Mouse (Mus musculus) embryo, embryonic 9.5 days (tissue): ENCODE data around the gene Gm21887.
"Not testable (repeated sequence)": the region's sequence is repeated elsewhere in the genome, so short reads cannot be mapped to it uniquely, and the experiment has no call there.

Experiments
- DNase-seq: peaks from one replicate; pipeline ENCODE4 v3.0.0-alpha.2; 2017; ENCODE audit errors: extremely low spot score

Gene Gm21887

DNA sequence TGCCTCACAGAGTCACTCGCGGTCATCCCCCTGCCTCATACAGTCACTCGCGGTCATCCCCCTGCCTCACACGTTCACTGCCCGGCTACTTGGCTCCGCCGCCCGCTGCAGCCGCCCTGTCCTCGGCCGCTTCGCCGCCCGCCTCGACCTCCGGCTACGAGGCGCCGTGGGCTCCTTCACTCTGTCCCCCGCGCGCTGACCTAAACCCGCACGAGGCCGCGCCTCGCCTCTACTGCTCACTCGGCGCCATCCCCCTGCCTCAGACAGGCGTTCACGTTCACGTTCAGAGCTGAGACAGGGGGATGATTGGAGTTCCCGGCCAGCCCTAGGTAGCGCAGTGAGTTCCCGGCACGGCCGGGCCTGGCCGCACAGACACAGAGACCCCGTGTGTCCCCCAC is 12.0 kb upstream of the Gm21887 start:
- not testable (repeated sequence) for DNase-seq

DNA sequence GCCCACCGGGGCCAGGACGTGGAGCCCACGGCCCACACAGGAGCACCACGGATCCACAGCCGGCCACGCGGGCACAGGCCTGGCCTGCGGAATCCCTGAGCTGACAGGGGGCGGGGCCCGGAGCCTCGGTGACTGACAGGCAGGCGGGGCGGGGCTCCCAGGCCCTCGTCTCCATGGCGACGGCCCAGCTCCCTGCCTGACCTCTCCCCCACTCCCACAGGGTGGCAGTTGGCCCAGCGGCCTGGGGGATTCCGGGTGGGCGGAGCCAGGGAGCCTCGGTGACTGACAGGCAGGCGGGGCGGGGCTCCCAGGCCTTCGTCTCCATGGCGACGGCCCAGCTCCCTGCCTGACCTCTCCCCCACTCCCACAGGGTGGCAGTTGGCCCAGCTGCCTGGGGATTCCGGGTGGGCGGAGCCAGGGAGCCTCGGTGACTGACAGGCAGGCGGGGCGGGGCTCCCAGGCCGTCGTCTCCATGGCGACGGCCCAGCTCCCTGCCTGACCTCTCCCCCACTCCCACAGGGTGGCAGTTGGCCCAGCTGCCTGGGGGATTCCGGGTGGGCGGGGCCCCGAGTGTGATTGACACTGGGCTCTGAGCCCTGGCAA is 11.5 kb upstream of the Gm21887 start:
- DNase-seq: peak; percentile 27

DNA sequence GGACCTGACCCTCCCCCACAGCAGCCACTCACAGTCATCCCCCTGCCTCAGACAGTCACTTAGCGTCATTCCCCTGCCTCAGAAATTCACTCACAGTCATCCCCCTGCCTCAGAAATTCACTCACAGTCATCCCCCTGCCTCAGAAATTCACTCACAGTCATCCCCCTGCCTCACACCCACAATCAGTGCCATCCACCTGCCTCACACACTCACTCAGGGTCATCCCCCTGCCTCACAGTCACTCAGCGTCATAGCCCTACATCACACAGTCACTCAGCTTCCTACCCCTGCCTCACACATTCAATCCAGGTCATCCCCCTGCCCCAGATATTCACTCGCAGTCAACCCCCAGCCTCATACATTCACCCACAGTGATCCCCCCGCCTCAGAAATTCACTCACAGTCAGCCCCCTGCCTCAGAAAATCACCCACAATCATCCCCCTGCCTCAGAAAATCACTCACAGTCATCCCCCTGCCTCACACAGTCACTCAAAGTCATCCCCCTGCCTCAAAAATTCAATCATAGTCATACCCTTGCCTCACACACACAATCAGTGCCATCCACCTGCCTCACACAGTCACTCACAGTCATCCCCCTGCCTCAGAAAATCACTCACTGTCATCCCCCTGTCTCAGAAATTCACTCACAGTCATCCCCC is 10.8 kb upstream of the Gm21887 start:
- DNase-seq: peak; percentile 0

DNA sequence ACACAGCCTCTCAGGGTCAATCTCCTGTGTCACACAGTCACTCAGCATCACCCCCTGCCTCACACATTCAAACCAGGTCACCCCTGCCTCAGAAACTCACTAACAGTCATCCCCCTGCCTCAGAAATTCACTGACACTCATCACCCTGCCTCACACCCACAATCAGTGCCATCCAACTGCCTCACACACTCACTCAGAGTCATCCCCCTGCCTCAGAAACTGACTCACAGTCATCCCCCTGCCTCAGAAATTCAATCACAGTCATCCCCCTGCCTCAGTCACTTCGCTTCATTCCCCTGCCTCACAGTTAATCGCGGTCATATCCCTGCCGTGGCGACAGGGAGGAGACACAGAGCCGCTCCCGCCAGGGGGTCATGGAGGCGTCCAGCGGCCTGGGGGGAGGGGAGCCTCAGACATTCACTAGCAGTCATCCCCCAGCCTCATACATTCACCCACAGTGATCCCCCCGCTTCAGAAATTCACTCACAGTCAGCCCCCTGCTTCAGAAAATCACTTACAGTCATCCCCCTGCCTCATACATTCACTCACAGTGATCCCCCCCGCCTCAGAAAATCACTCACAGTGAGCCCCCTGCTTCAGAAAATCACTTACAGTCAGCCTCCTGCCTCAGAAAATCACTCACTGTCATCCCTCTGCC is 10.1 kb upstream of the Gm21887 start:
- peak; percentile 19 for DNase-seq

DNA sequence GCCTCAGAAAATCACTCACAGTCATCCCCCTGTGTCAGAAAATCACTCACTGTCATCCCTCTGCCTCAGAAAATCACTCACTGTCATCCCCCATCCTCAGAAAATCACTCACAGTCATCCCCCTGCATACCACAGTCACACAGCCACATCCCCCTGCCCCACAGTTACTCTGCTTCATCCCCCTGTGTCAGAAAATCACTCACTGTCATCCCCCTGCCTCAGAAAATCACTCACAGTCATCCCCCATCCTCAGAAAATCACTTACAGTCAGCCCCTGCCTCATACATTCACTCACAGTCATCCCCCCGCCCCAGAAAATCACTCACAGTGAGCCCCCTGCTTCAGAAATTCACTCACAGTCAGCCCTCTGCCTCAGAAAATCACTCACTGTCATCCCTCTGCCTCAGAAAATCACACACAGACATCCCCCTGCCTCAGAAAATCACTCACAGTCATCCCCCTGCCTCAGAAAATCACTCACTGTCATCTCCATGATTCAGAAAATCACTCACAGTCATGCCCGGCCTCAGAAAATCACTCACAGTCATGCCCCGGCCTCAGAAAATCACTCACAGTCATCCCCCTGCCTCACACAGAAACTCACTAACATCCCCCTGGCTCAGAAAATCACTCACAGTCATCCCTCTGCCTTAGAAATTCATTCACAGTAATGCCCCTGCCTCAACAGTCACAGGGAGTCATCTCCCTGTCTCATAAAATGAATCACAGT is 9.4 kb upstream of the Gm21887 start:
- DNase-seq: peak; percentile 0

DNA sequence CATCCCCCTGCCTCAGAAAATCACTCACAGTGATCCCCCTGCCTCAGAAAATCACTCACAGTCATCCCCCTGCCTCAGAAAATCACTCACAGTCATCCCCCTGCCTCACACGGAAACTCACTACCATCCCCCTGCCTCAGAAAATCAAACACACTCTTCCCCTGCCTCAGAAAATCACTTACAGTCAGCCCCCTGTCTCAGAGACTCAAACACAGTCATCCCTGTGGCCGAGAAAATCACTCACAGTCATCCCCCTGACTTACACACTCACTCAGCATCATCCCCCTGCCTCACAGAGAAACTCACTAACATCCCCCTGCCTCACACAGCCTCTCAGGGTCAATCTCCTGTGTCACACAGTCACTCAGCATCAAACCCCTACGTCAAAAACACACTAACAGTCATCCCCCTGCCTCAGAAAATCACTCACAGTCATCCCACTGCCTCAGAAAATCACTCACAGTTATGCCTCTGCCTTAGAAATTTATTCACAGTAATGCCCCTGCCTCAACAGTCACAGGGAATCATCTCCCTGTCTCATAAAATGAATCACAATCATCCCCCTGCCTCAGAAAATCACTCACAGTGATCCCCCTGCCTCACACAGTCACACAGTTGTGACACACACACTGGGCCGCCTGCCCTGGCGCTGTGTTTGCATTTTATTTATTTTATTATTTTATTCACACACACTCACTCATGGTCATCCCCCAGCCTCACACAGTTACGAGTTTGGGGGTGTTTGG is 8.6 kb upstream of the Gm21887 start:
- peak; percentile 35 for DNase-seq

DNA sequence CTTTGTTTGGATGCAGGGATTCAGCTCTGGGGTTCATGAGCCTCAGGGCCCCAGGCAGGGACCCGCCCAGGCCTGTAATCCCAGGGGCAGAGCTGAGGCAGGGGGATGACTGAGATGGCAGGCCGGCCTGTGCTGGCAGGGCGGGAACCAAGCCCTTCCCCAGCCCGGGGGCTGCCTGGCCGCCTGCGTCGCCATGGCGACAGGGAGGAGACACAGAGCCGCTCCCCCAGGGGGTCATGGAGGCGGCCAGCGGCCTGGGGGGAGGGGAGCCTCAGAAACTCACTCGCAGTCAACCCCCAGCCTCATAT is 8.1 kb upstream of the Gm21887 start:
- DNase-seq: not testable (repeated sequence)

DNA sequence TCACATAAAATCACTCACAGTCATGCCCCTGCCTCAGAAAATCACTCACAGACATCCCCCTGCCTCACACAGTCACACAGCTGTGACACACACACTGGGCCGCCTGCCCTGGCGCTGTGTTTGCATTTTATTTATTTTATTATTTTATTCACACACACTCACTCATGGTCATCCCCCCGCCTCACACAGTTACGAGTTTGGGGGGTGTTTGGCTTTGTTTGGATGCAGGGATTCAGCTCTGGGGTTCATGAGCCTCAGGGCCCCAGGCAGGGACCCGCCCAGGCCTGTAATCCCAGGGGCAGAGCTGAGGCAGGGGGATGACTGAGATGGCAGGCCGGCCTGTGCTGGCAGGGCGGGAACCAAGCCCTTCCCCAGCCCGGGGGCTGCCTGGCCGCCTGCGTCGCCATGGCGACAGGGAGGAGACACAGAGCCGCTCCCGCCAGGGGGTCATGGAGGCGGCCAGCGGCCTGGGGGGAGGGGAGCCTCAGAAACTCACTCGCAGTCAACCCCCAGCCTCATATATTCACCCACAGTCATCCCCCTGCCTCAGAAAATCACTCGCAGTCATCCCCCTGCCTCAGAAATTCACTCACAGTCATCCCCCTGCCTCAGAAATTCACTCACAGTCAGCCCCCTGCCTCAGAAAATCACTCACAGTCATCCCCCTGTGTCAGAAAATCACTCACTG is 6.8 kb upstream of the Gm21887 start:
- DNase-seq: not testable (repeated sequence)

DNA sequence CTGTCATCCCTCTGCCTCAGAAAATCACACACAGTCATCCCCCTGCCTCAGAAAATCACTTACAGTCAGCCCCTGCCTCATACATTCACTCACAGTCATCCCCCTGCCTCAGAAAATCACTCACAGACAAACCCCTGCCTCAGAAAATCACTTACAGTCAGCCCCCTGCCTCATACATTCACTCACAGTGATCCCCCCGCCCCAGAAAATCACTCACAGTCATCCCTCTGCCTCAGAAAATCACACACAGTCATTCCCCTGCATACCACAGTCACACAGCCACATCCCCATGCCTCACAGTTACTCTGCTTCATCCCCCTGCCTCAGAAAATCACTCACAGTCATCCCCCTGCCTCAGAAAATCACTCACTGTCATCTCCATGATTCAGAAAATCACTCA is 5.9 kb upstream of the Gm21887 start:
- DNase-seq: peak; percentile 0

DNA sequence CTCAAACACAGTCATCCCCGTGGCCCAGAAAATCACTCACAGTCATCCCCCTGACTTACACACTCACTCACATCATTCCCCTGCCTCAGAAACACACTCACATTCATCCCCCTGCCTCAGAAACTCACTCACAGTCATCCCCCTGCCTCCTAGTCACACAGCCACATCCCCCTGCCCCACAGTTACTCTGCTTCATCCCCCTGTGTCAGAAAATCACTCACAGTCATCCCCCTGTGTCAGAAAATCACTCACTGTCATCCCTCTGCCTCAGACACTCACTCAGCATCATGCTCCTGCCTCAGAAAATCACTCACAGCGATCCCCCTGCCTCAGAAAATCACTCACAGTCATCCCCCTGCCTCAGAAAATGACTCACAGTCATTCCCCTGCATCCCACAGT is 5.2 kb upstream of the Gm21887 start:
- DNase-seq: peak; percentile 62

DNA sequence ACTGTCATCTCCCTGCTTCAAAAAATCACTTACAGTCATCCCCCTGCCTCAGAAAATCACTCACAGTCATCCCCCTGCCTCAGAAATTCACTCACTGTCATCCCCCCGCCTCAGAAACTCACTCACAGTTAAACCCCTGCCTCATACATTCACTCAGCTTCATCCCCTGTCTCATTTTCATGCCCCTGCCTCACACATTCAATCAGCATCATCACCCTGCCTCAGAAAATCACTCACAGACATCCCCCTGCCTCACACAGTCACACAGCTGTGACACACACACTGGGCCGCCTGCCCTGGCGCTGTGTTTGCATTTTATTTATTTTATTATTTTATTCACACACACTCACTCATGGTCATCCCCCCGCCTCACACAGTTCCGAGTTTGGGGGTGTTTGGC is 4.7 kb upstream of the Gm21887 start:
- DNase-seq: peak; percentile 10

DNA sequence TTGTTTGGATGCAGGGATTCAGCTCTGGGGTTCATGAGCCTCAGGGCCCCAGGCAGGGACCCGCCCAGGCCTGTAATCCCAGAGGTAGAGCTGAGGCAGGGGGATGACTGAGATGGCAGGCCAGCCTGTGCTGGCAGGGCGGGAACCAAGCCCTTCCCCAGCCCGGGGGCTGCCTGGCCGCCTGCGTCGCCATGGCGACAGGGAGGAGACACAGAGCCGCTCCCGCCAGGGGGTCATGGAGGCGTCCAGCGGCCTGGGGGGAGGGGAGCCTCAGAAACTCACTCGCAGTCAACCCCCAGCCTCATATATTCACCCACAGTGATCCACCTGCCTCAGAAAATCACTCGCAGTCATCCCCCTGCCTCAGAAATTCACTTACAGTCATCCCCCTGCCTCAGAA is 4.3 kb upstream of the Gm21887 start:
- peak; percentile 35 for DNase-seq

DNA sequence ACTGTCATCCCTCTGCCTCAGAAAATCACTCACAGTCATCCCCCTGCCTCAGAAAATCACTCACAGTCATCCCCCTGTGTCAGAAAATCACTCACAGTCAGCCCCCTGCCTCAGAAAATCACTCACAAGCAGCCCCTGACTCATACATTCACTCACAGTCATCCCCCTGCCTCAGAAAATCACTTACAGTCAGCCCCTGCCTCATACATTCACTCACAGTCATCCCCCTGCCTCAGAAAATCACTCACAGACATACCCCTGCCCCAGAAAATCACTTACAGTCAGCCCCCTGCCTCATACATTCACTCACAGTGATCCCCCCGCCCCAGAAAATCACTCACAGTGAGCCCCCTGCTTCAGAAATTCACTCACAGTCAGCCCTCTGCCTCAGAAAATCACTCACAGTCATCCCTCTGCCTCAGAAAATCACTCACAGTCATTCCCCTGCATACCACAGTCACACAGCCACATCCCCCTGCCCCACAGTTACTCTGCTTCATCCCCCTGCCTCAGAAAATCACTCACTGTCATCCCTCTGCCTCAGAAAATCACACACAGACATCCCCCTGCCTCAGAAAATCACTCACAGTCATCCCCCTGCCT is 3.7 kb upstream of the Gm21887 start:
- peak; percentile 0 for DNase-seq

DNA sequence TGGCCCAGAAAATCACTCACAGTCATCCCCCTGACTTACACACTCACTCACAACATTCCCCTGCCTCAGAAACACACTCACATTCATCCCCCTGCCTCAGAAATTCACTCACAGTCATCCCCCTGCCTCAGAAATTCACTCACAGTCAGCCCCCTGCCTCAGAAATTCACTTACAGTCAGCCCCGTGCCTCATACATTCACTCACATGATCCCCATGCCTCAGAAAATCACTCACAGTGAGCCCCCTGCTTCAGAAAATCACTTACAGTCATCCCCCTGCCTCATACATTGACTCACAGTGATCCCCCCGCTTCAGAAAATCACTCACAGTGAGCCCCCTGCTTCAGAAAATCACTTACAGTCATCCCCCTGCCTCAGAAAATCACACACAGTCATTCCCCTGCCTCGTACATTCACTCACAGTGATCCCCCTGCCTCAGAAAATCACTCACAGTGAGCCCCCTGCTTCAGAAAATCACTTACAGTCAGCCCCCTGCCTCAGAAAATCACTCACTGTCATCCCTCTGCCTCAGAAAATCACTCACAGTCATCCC is 2.7 kb upstream of the Gm21887 start:
- DNase-seq: peak; percentile 46

DNA sequence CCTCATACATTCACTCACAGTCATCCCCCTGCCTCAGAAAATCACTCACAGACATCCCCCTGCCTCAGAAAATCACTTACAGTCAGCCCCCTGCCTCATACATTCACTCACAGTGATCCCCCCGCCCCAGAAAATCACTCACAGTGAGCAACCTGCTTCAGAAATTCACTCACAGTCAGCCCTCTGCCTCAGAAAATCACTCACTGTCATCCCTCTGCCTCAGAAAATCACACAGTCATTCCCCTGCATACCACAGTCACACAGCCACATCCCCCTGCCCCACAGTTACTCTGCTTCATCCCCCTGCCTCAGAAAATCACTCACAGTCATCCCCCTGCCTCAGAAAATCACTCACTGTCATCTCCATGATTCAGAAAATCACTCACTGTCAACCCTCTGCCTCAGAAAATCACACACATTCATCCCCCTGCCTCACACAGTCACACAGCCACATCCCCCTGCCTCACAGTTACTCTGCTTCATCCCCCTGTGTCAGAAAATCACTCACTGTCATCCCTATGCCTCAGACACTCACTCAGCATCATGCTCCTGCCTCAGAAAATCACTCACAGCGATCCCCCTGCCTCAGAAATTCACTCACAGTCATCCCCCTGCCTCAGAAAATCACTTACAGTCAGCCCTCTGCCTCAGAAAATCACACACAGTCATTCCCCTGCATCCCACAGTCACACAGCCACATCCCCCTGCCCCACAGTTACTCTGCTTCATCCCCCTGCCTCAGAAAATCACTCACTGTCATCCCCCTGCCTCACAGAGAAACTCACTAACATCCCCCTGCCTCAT is 1.9 kb upstream of the Gm21887 start:
- DNase-seq: peak; percentile 42

DNA sequence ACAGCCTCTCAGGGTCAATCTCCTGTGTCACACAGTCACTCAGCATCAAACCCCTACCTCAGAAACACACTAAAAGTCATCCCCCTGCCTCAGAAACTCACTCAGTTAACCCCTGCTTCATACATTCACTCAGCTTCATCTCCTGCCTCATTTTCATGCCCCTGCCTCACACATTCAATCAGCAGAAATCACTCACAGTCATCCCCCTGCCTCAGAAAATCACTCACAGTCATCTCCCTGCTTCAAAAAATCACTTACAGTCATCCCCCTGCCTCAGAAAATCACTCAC is 1.3 kb upstream of the Gm21887 start:
- peak; percentile 32 for DNase-seq

DNA sequence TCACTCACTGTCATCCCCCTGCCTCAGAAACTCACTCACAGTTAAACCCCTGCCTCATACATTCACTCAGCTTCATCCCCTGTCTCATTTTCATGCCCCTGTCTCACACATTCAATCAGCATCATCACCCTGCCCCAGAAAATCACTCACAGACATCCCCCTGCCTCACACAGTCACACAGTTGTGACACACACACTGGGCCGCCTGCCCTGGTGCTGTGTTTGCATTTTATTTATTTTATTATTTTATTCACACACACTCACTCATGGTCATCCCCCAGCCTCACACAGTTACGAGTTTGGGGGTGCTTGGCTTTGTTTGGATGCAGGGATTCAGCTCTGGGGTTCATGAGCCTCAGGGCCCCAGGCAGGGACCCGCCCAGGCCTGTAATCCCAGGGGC is 875 bp upstream of the Gm21887 start:
- peak; percentile 59 for DNase-seq

DNA sequence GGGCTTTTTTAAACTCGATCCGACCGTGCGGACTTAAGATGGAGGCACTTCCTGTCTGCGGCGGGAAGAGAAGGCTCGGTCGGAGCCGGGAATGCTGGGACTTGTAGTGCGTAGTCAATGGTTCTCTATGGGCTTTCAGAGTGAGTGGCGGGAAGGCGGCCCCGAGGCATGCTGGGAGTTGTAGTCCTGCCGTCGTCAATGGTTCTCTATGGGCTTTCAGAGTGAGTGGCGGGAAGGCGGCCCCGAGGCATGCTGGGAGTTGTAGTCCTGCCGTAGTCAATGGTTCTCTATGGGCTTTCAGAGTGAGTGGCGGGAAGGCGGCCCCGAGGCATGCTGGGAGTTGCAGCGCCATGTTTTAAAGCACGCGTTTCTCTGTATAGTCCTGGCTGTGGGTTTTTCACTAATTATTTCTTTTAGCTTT is 352 bp downstream of the Gm21887 start:
- DNase-seq: peak; percentile 90

DNA sequence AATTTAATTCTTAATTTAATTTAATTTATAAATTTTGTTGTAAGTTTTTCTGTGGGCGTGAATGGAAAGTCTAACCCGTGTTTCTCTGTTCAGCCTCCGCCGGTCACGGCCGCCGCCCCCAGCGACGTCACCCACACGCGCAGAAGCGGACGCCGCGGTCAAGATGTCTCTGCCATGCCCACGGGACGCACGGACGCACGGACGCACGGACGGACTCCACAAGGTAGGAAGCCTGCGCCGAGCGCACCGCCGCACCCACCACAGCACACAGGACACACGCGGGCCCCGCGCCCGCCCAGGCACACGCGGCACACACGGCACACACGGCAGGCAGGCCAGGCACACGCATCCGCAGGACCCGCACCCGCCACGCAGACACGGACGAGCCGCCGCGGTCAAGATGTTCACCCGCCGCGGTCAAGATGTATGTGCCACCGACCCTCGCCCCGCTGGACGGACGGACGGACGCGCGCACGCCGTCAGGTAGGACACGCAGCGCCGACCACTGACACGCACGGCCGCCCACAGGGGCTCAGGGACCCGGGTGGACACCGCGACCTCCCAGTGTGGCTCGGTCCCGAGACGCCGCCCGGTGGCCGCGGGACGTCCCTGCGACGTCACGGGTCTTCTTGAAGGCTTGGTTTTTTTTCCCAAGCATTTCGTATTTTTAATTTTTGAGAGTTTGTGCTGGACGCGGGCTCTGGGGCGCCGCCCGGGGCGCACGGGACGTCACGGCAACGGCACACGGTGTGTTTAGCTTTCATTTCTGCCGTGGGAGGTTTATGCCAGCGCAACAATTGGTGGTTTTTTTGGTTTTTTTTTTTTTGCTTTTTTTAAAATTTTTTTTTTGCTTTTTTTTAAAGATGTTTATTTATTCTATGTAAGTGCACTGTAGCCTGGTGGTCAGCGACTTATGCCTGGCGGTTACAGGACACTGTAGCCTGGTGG is 1.4 kb downstream of the Gm21887 start:
- peak; percentile 42 for DNase-seq
